Mouse (Mus musculus): Measurements from ENCODE around the gene Plac9a.

Plac9a gene

DNA sequence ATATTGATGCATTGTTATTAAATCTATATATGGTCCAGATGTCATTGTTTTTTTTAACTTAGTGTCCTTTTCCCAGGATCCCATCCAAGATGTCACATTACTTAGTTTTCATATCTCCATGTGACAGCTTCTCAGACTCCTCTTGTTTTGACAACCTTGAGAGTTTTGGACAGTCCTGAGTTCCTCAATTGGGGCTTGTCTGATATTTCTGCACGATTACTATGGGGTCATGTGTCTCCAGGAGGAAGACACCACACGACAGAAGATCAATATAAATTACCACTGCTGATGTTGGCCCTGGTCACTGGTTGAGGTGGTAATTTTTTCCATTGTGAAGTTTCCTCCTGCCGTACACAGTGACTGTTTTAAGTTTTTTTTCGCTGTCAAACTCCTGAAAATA lies 61.3 kb downstream of the Plac9a start:
- in situ Hi-C loops (cut with MboI, MseI) = no loop called here

DNA sequence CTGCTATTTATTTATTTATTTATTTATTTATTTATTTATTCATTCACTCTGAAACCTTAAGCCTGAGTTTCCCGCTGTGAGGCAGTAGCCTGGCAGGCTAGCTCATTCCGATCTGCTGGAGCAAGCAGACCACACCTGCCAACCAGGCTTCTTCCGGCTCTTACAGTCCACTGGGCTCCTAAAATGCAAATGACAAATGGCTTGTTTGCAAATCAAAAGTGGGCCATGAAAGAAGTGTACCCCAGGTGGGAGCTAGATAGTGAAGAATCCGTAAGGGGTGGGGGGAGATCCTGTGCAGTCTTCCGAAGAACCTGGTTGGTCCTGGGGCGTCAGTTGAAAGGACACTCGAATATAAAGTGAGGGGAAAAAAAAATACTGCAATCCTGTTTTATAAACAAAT lies 61.9 kb downstream of the Plac9a start:
- in situ Hi-C loops (cut with MboI, MseI) = no loop called here

DNA sequence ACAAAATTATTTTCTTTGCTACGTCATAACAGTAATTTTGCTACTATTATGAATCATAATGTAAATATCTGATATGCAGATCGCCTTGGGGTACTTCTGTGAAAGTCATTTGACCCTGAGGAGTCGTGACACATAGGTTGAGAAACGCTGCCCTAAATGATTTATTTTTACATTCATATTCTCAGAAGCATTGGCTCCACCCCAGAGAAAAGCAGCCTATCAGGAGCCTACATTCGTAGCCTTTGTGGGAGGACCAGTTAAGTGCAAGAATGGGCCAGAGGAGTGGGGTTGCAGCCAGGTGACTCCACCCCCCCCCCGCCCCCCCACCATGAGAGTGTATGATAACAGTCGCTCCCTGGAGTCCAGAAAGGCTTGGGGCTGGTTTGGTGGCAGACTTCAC lies 63.1 kb downstream of the Plac9a start:
- in situ Hi-C loops (cut with MboI, MseI) = no loop called here

DNA sequence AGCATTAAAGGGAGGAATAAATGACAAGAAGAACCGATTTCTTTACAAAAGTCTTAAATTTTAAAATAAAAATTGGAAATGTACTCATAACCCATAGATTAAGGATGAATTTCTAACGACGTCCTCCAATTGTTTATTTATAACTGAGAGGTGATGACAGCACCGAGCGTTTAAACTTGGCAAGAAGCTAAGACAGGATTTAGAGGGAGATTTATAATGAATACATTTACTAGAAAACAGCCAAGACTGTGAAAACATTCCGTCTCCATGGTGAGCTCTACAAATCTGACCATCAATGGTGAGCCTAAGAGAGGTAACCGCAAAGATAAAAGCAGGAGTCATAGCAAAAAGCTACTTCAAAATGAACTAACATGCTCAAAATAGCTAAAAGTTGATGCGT lies 64.5 kb downstream of the Plac9a start:
- in situ Hi-C loops (cut with MboI, MseI) = no loop called here

Data from T-helper 17 cell (primary cell).